Mouse (Mus musculus) heart, postnatal 0 days (tissue): Measurements from ENCODE around the gene Xpc.

Source experiments
- CTCF ChIP-seq: IDR thresholded peaks from 2 replicates; pipeline ENCODE4 v1.5.1; 2016; ENCODE audit warnings: antibody characterized with exemption, control low read depth, low read depth
- EP300 ChIP-seq: IDR thresholded peaks from 2 replicates; pipeline ENCODE4 v1.6.1; 2016; ENCODE audit warnings: antibody characterized with exemption, low read depth

DNA sequence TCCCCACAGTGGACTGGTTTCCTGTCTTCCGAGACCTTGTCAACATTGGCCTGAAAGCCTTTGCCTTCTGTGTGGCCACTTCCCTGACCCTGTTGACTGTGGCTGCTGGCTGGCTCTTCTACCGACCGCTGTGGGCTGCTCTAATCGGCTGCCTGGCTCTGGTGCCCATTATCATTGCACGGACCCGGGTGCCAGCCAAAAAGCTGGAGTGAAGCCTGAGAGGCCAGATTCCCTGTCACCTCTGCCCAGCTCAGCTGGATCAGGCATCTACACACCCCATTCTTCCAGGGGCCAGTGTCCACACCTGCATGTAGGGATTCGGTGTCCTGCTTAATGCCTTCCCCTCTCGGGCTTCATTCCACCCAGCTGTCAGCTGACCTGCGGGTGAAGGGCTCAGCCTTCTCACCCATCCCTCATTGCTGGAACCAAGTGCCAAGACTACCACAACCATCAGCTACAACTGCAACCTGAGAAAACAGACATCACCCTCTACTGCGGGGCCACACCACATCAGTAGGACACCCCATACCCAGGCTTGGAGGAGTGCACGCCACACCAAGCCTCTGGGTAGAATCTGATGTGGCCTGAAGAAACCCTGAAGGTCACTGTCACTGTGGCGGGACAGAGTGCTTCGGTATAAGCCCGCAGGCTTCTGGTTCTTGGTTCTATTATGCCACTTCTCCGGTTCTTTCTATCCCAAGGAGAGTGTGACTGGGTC, 28.8 kb downstream of the Xpc start:
- TF ChIP-seq CTCF (no peak), EP300 (no peak)
